Mouse (Mus musculus) urinary bladder, postnatal 14 days (tissue): ENCODE results near the gene Cwf19l1.

Experiments used
- DNase-seq: peaks from one replicate; pipeline ENCODE4 v3.0.0; 2021; ENCODE audit warnings: low spot score

Cwf19l1 gene

GRCm38 (mm10) chr19:44111706-44112105 lies 24.0 kb downstream of the Cwf19l1 start:
- no peak for DNase-seq

DNA sequence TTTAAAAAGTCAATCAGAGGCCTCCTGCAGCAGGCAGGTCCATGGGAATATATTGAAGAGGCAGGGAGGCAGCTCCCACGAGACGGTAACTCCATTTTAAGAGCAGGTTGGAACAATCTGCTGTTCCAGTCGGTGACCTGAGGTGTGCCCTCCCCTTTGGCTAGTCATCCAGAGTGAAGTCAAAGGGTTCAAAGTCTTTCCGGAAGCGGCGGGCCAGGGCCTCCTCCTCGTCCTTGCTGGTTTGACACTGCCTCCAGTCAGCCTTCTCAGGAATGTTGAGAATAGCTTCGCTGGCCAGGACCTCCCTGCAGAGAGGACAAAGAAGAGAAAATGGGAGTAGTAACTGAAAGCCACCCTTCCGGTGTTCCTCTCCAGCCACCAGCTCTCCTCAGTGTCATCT lies 25.3 kb downstream of the Cwf19l1 start:
- no peak for DNase-seq

- no peak for DNase-seq
Measured at GRCm38 (mm10) chr19:44108996-44109395, 26.7 kb downstream of the Cwf19l1 start.

GRCm38 (mm10) chr19:44107661-44108521 lies 27.8 kb downstream of the Cwf19l1 start:
- no peak for DNase-seq

GRCm38 (mm10) chr19:44106831-44107660 lies 28.6 kb downstream of the Cwf19l1 start, which contains the start of gene Chuk:
TSS of gene Chuk (minus strand) at chr19:44107480.
- DNase-seq, result peak; percentile 98

- DNase-seq, result no peak
Measured at GRCm38 (mm10) chr19:44104393-44104792, 31.3 kb downstream of the Cwf19l1 start.

GRCm38 (mm10) chr19:44103001-44103400 lies 32.7 kb downstream of the Cwf19l1 start:
- DNase-seq, result no peak

GRCm38 (mm10) chr19:44100840-44101239 lies 34.8 kb downstream of the Cwf19l1 start:
- DNase-seq, result no peak

DNA sequence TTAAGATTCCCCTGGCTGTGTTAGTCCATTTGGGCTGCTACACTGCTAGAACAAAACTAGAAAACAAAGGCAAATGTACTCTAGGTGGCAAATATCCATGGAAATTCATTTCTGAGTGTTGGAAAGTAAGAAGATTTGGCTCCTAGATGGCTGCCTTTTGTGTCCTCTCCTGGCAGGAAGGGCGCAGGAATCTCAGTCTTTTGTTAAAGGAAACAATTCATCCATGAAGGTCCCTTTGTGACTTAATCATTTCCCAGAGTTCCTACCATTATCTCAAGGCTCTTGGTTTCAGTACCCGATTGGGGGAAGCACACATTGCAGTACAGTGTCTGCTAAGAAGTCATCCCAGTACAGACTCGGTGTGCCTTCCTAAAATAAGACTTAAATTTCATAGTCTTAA lies 49.4 kb downstream of the Cwf19l1 start:
- DNase-seq, result no peak

GRCm38 (mm10) chr19:44080920-44081319 lies 54.8 kb downstream of the Cwf19l1 start:
- no peak for DNase-seq

GRCm38 (mm10) chr19:44080023-44080422 lies 55.7 kb downstream of the Cwf19l1 start:
- DNase-seq, result no peak

DNA sequence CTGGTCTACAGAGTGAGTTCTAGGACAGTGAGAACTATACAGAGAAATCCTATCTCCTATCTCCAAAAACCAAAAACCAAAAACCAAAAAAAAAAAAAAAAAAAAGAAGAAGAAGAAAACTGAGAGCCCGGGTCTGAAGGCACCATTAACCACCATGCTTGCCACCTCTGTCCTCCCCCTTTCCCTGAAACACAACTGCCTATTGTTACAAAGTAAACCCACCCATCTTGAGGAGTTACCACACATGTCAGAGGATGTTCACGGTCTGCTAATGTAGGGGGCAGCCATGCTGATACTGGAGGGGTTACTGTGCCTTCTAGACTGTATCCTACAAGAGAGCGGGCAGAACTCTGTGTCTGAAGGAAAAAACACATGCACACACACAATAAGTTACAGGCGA lies 58.7 kb downstream of the Cwf19l1 start:
- no peak for DNase-seq

DNA sequence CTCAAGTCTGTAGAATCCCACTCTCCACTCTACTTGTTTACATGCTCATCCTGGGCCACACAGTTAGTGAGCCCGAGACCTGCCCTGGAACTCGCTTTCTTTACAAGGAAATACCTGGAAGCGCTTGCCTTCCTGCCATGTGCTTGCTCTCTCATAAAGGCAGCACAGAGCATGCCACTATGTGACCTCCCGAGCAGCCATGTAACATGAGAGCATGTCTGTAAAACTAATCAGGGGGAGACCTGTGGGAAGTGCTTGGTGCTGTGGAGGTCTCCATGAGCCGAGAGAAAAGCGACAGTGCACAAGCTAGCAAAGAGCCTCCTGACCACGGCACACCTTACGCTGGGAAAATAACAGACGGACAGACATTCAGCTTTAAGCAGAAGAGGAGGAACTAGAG lies 59.2 kb downstream of the Cwf19l1 start:
- DNase-seq, result no peak

DNA sequence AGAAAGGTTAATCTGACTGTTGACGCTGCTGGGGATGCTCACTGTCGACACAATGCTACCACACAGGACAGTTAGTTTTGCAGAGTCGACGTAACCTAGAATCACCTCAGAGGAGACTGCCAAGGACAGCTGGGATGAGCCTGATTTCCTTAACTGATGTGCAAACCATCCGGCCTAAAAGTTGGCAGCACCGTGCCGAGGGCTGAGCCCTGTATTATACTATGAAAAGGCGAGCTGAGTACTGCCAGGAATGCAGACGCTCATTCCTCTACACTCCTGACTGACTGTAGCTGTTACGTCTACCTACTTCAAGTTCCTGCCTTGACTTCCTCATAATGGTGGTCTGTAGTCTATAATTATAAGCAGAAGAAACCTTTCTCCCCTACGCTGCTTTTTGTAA lies 60.7 kb downstream of the Cwf19l1 start:
- DNase-seq, result no peak

DNA sequence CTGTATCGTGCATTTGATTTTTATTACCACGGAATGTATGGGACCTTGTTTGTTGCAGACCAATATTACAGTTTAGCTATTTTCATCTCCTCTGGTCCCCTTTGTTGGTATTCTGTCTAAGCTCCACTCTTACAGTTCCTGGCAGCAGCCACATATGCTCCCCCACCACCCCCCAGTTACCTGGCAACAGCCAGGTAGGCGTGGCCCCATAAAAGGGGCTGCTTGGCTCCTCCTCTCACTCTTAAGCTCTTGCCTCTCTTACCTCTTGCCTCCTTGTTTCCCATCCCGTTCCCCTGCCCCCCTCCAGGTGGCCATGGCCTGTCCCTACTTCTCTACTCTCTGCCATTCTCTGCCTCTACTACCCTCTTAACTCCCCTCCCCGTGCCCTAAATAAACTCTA lies 64.5 kb downstream of the Cwf19l1 start:
- no peak for DNase-seq

- no peak for DNase-seq
Measured at GRCm38 (mm10) chr19:44069914-44070232, 65.8 kb downstream of the Cwf19l1 start.

DNA sequence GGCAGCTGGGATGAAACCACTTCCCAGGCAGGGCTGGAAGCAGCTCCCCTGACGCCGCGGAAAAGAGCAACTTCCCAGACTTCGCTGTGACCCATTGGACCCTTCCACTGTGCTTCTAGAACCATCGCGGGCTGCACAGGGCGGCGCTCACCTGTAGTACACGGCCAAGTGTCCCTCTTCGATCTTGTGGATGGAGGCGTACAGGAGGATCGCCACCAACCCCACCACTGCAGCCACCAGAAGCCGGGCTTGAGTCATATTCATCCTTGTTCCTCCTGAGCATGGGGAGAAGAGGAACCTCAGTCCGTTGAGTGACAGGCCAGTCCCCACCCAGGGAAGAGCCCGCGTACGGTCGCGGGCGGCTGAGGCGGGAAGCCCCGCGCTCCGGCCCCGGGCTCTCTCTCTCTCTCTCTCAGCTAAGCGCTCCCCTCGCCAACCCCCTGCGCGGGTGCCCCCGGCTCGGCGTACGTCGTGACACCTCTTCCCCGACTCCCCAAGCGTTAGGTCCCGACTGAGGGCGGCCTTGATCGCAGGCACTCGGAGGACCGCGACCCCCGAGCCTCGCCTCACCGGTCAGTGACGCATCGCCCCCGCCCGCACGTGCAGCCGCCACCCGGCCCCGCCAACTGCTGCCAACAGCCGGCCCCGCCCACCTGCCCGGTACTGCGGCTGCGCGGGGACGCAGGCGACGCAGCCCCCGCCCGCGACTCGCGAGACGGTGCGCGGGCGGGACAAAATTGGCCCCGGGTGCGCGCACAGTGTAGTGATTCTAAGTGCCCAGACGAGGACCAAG lies 66.4 kb downstream of the Cwf19l1 start, which contains the start of gene Erlin1:
Gene Erlin1 (minus strand): TSS at position 665 of the 793 bp plus-strand sequence.
- DNase-seq, result peak; percentile 90

DNA sequence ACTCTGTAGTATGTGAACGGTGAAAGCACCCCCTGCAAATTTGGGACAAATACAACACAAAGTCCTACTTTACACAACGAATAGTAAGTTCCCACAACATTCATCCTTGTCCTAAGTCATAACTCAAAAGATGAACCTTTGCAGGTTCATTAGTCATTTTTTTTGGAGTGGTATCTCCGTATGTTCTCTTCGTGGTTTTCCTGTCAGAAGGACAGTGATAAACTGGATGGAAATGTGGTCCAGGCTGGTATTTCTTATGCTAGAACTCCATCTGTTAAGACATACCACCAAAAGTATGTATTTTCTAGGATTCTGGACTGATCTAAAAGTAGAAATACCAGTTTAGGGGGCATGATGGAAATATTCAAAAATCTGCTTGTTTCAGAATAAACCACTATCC lies 67.4 kb downstream of the Cwf19l1 start:
- no peak for DNase-seq

DNA sequence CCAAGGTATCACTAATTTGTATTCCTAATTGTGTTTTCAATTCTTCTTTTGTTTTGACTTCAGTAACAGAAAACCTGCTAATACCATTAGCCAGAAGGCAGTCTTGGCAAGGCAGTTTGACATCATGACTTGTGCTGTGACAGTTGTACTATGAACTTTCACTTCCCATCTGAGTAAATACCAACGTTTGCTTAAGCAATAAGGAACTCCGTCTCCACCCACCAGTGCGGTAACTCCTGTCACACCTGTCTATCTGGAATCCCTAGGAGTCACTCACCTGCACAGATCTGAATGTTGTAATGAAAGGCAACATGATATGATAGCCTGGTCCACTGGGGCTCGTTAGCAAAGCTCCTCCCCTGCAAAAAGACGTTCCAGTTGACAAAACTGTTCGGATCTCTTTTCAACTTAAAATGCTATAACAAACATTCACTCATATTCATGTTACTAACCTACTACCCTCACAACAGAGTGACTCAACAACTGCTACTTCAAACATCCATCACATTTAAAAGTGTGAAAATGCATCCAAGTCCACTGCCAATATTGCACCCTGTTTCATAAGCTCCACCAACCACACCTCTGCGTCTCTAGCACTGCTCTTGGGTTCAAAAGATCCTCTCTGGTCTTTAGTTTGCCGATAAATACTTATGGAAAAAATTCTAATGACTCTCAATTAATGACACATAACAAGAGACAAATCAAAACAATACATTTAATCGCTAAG lies 68.2 kb downstream of the Cwf19l1 start:
- DNase-seq, result peak; percentile 40

- DNase-seq, result no peak
Measured at GRCm38 (mm10) chr19:44064734-44065133, 70.9 kb downstream of the Cwf19l1 start.

- no peak for DNase-seq
Measured at GRCm38 (mm10) chr19:44063773-44064172, 71.9 kb downstream of the Cwf19l1 start.

DNA sequence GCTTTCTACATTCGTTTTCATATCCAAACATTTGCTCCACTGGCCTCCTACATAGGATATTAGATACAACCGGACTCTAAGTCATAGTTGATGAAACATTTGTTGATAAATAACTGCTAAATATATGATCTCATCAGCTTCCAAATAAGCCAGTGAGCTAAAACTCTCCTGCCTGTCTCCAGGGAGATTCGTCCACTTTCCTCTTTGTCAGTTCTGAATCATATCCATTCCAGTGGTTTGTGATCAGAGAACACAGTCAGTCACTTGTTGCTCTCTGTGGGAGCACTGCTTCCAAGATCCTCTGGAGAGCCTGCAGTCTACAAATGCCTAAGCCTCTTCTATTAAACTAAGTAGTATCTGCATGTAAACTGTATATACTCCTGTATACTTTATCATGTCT lies 75.5 kb downstream of the Cwf19l1 start:
- DNase-seq, result no peak
